Mouse (Mus musculus) liver, postnatal 0 days (tissue): ENCODE data around the gene H2afv.

Experiments used
- CTCF ChIP-seq: sonication (generic); IDR thresholded peaks from 2 replicates; pipeline ENCODE4 v1.5.1; 2016; ENCODE audit warnings: antibody characterized with exemption, low read depth
- EP300 ChIP-seq: IDR thresholded peaks from 2 replicates; pipeline ENCODE4 v1.6.1; 2016; ENCODE audit warnings: antibody characterized with exemption, low read depth, mild to moderate bottlenecking

- TF ChIP-seq CTCF, result no peak
- TF ChIP-seq EP300, result no peak
Measured at GRCm38 (mm10) chr11:6474381-6474780, 30.1 kb upstream of the H2afv start.
